Mouse (Mus musculus) CD8-positive naive resting alpha-beta T cell, adult 2 months (primary cell): ENCODE results near the gene Slc25a26.

Experiments used
- DNase-seq, 2 experiments: peaks; one replicate each; pipeline ENCODE4 v3.0.0; 2022; ENCODE audit warnings: low read depth in 2 of 2, low spot score in 2 of 2

Gene Slc25a26

DNA sequence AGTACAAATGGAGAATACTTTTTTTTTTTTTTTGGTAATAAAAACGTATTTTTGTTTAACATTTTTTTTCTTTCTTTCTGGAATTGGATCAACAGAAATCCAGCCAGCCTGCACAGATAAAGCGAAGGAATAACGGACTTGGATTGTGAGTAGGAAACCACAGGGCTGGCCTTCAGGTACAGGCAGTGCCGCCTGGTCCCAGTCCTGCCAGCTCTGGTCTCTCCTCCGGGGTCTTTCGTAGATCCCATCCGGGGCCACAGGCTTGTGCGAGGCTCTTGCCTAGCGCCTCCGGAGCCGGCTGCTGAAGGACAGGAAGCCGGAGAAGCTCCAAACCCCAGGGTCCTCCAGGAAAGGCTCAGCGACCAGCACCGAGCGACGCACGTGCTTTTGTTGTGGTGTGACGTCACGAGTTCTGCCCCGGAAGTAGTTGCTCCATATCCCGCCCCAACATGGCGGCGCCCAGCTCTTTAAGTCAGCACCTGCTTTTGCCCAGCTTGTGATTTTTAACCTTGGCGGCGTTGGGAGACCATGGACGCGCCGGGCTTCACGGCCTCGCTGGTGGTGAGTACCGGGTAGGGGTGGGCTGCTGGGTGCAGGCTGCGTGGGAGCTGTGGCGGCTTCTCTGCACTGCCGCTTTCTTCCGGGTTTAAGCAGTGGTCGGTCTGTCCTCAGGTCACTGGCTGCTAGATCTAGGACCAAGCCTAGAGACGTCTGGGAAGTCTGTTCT lies at the start of gene Slc25a26:
Slc25a26 (plus strand) TSS at position 435 of the 727 bp plus-strand sequence.
- DNase-seq = peak; percentile 84

DNA sequence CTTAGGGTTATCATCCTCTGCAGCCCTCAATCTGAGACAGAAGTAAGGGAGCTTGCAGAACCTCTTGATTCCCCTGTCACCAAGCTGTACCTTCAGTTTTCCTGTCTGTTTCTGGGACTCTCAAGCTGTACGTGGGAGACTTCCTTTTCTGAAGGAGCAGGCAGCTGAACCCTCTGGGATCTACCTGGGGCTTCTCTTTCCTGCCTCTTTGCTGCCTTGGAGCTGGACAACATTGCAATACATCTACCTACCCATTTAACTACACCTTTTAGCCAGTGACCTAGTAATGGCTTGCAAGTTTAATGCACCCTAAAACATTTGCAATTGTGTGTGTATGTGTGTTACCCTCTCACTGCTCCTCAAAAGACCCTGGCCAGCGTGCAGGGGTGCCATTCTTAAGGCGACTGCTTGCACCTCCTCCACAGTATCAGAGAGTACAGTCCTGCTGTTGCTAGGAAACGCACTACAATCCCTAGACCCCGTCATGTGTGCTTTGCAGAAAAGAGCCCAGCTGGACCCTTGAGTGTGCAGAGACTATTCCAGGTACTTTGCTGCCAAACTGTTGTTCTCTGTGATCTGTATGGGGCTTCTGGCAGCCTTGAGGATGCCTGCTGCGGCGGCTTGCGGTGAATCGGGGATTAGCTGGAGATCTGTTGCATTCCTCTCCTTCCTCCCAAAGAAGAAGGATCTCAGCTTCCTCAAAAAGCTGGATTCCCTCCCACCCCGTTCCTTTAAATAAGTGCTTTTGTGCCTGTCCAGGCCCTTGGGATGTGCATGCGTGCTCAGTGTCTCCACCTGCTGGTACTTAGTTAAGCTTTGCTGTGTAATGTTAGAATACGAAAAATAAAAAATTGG lies 35.9 kb upstream of the Slc25a26 start:
- DNase-seq = no peak

GRCm38 (mm10) chr6:94466508-94467205 lies 33.5 kb upstream of the Slc25a26 start:
- DNase-seq = no peak

DNA sequence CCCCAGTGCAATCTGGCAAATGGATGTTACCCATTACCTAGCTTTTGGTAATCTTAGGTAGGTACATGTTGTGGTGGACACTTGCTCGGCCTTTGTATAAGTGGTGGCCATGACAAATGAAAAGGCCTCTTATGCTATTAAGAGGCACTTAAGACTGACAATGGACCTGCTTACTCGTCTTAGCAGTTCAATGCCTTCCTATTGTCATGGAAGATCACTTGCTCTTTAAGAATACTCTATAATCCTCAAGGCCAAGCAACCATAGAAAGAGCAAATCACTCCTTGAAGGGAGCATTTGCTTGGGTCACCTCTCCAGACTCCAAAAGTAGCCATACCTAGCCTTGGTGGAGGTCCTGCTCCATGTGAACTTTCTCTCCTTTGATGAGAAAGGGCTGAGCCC lies 7.4 kb upstream of the Slc25a26 start:
- DNase-seq = no peak

GRCm38 (mm10) chr6:94503963-94504362 lies 3.8 kb downstream of the Slc25a26 start:
- DNase-seq = no peak

- no peak for DNase-seq
Measured at GRCm38 (mm10) chr6:94507921-94508320, 7.8 kb downstream of the Slc25a26 start.

- DNase-seq = no peak
Measured at GRCm38 (mm10) chr6:94508807-94509206, 8.7 kb downstream of the Slc25a26 start.

GRCm38 (mm10) chr6:94509220-94509619 lies 9.1 kb downstream of the Slc25a26 start:
- no peak for DNase-seq

- DNase-seq = no peak
Measured at GRCm38 (mm10) chr6:94518171-94518570, 18.0 kb downstream of the Slc25a26 start.

GRCm38 (mm10) chr6:94524335-94524734 lies 24.2 kb downstream of the Slc25a26 start:
- DNase-seq = peak in 1 of 2 experiments; percentile 24

DNA sequence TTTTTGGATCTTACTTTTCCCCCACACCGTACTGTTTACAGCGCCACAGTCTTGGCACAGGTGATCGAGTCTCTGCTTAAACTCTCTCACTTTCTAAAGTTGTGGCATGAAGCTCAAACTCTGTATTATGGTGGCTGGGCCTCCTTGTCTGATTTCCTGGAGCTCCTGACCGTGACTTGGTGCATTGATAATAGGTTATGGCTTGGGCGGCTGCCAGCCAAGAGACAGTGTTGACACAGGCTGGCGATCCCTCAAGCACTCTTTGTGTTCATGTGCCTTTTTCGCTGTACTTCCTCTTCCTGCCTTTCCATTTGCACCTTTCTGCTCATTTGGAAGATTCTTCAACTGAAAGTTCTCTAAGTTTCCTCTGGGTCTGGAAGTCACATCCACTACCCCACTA lies 30.6 kb downstream of the Slc25a26 start:
- no peak for DNase-seq

DNA sequence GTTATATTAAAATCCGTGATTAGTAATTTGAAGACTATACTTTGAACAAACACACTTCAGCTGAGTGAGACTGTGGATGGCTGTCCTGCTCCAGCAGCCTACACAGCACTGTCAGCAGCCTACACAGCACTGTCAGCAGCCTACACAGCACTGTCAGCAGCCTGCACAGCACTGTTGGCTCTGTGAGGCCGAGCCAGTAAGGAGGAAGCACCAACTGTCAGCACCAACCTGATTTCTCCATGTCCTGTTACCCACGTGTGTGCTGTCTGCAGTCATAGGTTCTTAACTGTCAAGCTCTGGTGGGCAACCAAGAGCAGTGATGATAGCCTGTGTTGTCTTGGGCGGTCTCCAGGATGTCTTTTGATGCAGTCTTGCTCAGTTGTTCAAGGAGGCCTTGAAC lies 32.0 kb downstream of the Slc25a26 start:
- no peak for DNase-seq

GRCm38 (mm10) chr6:94536478-94536877 lies 36.3 kb downstream of the Slc25a26 start:
- DNase-seq = no peak

DNA sequence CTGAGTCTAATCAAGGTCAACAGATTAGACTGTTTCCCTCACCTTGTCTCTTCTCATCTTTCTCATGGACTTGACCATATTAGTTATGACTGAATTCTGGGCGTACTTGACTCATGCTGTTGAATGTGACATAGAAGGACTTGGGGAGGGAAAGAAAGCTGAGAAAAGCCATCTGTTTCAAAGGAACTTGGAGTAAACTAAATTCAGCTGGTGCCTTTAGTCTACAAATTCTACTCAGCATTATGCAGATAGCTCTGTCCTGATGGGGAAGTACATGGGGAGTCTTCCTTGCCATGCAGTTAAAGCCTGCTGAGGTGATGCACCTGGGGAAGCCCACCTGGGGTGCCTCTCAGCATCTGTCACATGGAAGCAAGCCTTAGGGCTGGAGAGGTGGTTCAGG lies 37.5 kb downstream of the Slc25a26 start:
- no peak for DNase-seq

DNA sequence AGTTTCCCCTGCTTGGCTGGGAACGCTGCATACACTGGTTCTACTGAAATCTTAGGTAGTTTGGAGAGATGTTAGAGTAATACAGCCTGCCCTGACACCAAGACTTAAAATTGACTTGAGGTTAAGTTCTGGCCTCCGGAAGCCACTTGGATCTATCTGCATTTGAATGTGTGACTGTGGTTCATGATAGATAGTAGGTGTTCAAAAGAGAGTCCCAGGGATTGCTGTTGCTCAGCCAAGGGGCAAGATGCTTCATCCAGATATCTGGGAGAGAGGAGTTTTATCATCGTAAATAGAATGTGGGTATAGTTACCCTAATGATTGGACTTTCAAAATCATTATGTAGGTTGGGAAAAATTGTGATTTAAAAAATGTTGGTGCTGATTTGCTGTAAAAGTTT lies 40.0 kb downstream of the Slc25a26 start:
- no peak for DNase-seq

DNA sequence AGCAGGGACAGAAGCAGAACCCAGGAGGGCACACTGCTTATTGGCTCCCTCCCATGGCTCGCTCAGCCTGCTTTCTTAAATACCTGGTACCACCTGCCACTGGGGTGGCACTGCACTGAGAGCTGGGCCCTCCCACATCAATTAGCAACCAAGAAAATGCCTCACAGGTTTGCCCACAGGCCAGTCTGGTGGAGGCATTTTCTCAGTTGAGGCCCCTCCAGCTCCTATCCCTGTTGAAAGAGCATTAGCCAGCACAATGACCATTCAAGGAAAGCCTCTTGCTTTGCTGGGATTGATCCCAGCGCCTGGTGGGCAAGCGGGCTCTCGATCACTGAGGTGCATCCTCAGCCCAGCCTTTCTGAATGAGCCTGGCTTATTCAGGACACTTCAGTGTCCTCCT lies 40.5 kb downstream of the Slc25a26 start:
- DNase-seq = no peak

- DNase-seq = no peak
Measured at GRCm38 (mm10) chr6:94541133-94541532, 41.0 kb downstream of the Slc25a26 start.

- DNase-seq = no peak
Measured at GRCm38 (mm10) chr6:94541854-94542253, 41.7 kb downstream of the Slc25a26 start.

DNA sequence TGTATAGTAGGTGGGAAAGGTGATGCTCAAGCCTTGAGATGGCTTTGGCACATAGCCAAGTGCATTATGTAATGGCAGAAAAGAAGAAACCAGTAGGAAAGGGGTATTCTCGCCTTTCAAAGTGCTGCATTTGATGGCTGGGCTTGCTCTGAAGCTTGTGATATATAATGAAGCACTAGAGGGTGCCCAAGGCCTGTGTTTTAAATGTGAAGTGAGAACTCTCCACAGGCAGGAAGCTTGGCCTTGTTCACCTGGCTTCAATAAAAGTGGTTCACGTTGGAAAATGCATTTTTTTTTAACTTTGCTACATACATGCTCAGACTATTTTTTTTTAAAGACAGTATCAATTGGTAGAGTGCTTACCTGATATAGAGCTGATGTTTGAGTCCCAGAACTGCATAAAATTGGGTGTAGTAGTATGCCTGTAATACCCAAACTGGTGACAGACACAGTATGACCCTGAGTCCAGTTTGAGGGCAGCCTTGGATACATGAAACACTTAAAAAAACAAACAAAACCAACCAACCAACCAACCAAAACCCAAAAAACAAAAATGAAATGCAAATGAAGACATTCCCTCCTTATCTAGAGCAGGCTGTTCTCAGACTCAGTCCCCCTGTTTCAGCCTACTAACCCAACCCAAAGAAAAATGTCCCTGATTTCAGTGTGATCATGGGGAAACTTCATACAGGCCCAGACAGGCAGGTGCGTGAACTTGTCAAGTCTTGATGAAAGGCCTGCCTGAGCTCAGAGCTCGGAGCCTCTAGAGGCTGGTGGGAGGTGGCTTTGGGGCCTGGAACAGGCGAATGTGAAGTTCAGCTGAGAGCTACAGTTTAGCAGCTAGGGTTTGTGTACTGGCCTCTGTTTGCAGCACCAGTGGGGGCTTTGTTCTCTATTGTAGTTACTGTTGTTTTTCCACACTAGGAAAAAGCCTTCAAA lies 44.0 kb downstream of the Slc25a26 start:
- DNase-seq = peak in 1 of 2 experiments; percentile 2

- DNase-seq = no peak
Measured at GRCm38 (mm10) chr6:94547239-94547638, 47.1 kb downstream of the Slc25a26 start.

GRCm38 (mm10) chr6:94550298-94550697 lies 50.2 kb downstream of the Slc25a26 start:
- DNase-seq = no peak
